In the genomic region with DNA sequence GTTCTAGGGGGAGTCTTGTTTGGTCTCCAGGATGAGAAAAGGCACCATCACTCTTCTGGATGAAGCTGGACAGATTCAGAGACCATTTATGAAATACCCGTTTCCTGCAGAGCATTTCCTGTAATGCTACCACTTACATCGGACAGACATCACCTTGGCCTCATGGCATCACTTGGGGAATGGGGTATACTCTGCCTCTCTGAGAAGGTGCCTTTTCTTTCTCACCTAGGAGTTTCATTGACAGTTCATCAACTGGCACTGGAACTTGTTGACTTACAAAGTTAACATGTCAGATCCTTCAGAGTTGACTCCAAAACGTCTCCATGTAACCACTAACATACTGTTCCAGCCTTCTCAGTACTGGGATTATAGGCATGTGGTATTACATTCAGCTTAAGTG, we compare ENCODE assay signal across 8 mouse cellular contexts. TPM values are rescaled to one million over a fixed set of nuclear protein-coding genes. Genes with fewer than 3 reads are reported as not detected.
DNase-seq lines count a peak whose midpoint lies in the region; ATAC-seq and TF ChIP-seq lines count a peak whose summit lies in the region.

No protein-coding gene starts in this region.

- H3K9me3 ChIP-seq in limb, embryonic 10.5 days (replicated peaks), result no peaks in the 10 kb centered on the region
- H3K9me3 ChIP-seq in neural tube, embryonic 14.5 days (ENCODE audit: control insufficient read depth, low read length), result no peaks in the 10 kb centered on the region

- peak overlapping the region; percentile 77 for H3K4me3 ChIP-seq in layer of hippocampus, adult 2 months
- peak overlapping the region; percentile 75 for H3K4me3 ChIP-seq in embryonic fibroblast, embryonic 13.5 days (ENCODE audit: insufficient read depth, low read length)
- H3K4me3 ChIP-seq in limb, embryonic 10.5 days, result peak overlapping the region; percentile 86
- H3K4me3 ChIP-seq in neural tube, embryonic 14.5 days (ENCODE audit: low read depth, low read length), result peak overlapping the region; percentile 76; the same call in 1 of the 2 replicates

- peaks cover 5% of the 10 kb centered on the region for H3K36me3 ChIP-seq in limb, embryonic 10.5 days
- H3K36me3 ChIP-seq in neural tube, embryonic 14.5 days (ENCODE audit: control insufficient read depth, insufficient read depth, low read length), result no peaks in the 10 kb centered on the region

- WGBS in limb, embryonic 10.5 days, result 80% methylated on average over 3 of the region's 3 CpGs
- WGBS in neural tube, embryonic 14.5 days, result 79% methylated on average over 3 of the region's 3 CpGs

- H3K4me2 ChIP-seq in neural tube, embryonic 14.5 days (ENCODE audit: low read depth, low read length), result peak overlapping the region; percentile 64

- ATAC-seq in neural tube, embryonic 14.5 days (ENCODE audit: low read depth), result no peak

- TF ChIP-seq CTCF in layer of hippocampus, adult 2 months (conservative IDR thresholded peaks at IDR 0.05), result no peak
- no peak for TF ChIP-seq CTCF in embryonic fibroblast, embryonic 13.5 days (IDR thresholded peaks at IDR 0.05; ENCODE audit: borderline replicate concordance, insufficient read depth, low read length)

- peak overlapping the region; percentile 97; the same call in 1 of the 2 replicates for H3K27ac ChIP-seq in layer of hippocampus, adult 2 months
- peak overlapping the region; percentile 82; the same call in 1 of the 2 replicates for H3K27ac ChIP-seq in embryonic fibroblast, embryonic 13.5 days (ENCODE audit: insufficient read depth, low read length)
- H3K27ac ChIP-seq in limb, embryonic 10.5 days, result peak overlapping the region; percentile 95; the same call in 1 of the 2 replicates
- no peak overlapping the region for H3K27ac ChIP-seq in neural tube, embryonic 14.5 days (ENCODE audit: low read depth, low read length)

- TF ChIP-seq POLR2A in embryonic fibroblast, embryonic 13.5 days (IDR thresholded peaks at IDR 0.05; ENCODE audit: low read depth, low read length), result no peak

- DNase-seq in layer of hippocampus, adult 2 months (ENCODE audit: low spot score in 2 of 2), result no peak
- no peak for DNase-seq in layer of hippocampus, postnatal 25 days (ENCODE audit: extremely low spot score in 1 of 2, low spot score in 1 of 2)
- DNase-seq in limb, embryonic 10.5 days (ENCODE audit: low spot score), result no peak
- DNase-seq in adrenal gland, postnatal 10 days, result no peak
- no peak for DNase-seq in urinary bladder, postnatal 10 days (ENCODE audit: low spot score)
- DNase-seq in lung, postnatal 10 days, result no peak

- H3K27me3 ChIP-seq in limb, embryonic 10.5 days (ENCODE audit: low read depth, poor library complexity, severe bottlenecking), result no peaks in the 10 kb centered on the region
- no peaks in the 10 kb centered on the region for H3K27me3 ChIP-seq in neural tube, embryonic 14.5 days (ENCODE audit: control insufficient read depth, insufficient read depth, low read length)

- H3K9ac ChIP-seq in neural tube, embryonic 14.5 days (replicated peaks; ENCODE audit: low read depth, low read length), result peak overlapping the region; percentile 81; the same call in 1 of the 2 replicates

- peaks cover 5% of the 10 kb centered on the region; the same call in 1 of the 2 replicates for H3K4me1 ChIP-seq in embryonic fibroblast, embryonic 13.5 days (ENCODE audit: control insufficient read depth, insufficient read depth, low read length)
- peaks cover 27% of the 10 kb centered on the region for H3K4me1 ChIP-seq in limb, embryonic 10.5 days
- H3K4me1 ChIP-seq in neural tube, embryonic 14.5 days (ENCODE audit: control insufficient read depth, insufficient read depth, low read length), result peaks cover 18% of the 10 kb centered on the region; the same call in 1 of the 2 replicates

RNA-seq across cellular contexts. Expression of gene Rab33b, which starts 0.9 kb away (rescaled TPM):
- total RNA-seq in layer of hippocampus, adult 2 months (2021), result 10 to 100 TPM; 22.8 to 25.4 TPM
- 10 to 100 TPM; 23.0 to 24.8 TPM for total RNA-seq in layer of hippocampus, postnatal 25 days (2021)
- polyA plus RNA-seq in embryonic fibroblast, embryonic 13.5 days (2011; ENCODE audit: insufficient read length, low read depth, missing spikeins), result 23.2 and 24.5 TPM in 2 replicates
- polyA plus RNA-seq in limb, embryonic 10.5 days (2016; fragmentation: Nextera tagmentation; extraction: Ambion mirVana), result 11.2 and 14.2 TPM in 2 replicates
- polyA plus RNA-seq in neural tube, embryonic 14.5 days (2014; fragmentation: Nextera tagmentation; extraction: Ambion mirVana), result 24.5 and 31.1 TPM in 2 replicates
- total RNA-seq in adrenal gland, postnatal 10 days (2021), result 10 to 100 TPM; 13.8 to 14.6 TPM
